Mouse (Mus musculus): ENCODE results near the gene Nat9.

The Nat9 gene

GRCm38 (mm10) chr11:115215123-115215522 is 27.5 kb upstream of the Nat9 start:
- no peak for DNase-seq (ENCODE audit: low spot score)

- no peak for DNase-seq (ENCODE audit: low spot score)
Observed at GRCm38 (mm10) chr11:115212116-115212515, 24.5 kb upstream of the Nat9 start.

- no peak for DNase-seq (ENCODE audit: low spot score)
Observed at GRCm38 (mm10) chr11:115209958-115210357, 22.3 kb upstream of the Nat9 start.

- DNase-seq (ENCODE audit: low spot score): no peak
Observed at GRCm38 (mm10) chr11:115208776-115209732, 21.4 kb upstream of the Nat9 start.

GRCm38 (mm10) chr11:115208126-115208525 is 20.5 kb upstream of the Nat9 start:
- DNase-seq (ENCODE audit: low spot score): no peak

- no peak for DNase-seq (ENCODE audit: low spot score)
Observed at GRCm38 (mm10) chr11:115202756-115203155, 15.1 kb upstream of the Nat9 start.

DNA sequence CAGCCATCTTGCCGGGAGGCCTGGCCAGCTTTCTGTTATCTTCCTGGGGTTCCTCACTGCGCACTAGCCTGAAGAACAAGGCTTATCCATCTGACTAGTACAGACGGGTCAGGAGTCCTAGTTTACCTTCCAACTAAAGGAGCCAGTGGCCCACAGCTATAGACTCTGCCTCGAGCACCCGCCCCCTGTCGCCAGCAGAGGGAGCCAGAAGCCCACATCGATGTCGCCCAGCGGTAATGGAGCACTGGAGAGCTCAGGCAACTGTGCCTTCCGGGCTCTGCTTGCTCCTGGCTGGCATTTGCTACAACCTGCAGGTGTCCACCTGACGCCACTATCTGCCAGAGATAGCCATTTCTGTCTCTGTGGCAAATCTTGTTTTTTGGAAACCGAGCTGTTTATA is 14.7 kb upstream of the Nat9 start:
- DNase-seq (ENCODE audit: low spot score): peak; percentile 80

DNA sequence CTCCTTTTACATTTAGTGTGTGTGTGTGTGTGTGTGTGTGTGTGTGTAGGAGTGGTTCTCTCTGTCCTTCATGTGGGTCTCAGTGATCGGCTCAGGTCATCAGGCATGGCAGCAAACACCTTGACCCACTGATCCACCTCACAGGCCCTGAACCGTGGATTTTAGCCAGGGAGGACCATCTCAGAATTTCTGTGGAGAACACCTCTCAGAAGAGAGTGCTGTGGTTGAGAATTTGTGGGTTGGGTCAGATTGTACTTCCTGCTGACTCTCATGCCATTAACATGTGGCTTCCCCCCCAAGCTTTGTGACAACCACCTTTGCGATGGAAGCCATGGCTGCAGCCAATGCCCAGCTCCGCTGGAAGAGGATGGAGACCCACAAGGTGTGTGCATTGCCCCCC is 12.9 kb upstream of the Nat9 start:
- no peak for DNase-seq (ENCODE audit: low spot score)

DNA sequence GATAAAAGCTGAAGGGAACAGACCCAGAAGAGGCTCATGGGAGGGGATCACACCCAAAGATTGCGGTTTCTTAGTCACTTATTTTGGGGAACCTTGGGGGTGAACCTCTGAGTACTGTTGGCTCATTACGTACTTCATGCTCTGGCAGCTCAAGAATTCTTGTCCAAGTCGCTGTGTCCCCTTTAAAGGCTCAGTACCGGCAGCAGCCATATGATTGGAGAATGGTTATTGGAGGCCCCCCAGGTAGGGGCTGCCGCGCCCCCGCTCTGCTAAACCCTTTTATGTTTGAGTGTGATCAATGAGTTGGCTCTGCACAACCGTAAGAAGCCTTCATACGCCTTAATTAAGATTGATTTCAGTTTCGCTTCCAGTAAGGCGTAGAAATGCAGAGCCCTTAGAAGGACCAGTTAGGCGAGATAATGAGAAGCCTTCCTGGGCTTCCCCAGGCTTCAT is 11.3 kb upstream of the Nat9 start:
- DNase-seq (ENCODE audit: low spot score): no peak

GRCm38 (mm10) chr11:115197558-115197957 is 9.9 kb upstream of the Nat9 start:
- DNase-seq (ENCODE audit: low spot score): no peak

GRCm38 (mm10) chr11:115195933-115196332 is 8.3 kb upstream of the Nat9 start:
- DNase-seq (ENCODE audit: low spot score): no peak

DNA sequence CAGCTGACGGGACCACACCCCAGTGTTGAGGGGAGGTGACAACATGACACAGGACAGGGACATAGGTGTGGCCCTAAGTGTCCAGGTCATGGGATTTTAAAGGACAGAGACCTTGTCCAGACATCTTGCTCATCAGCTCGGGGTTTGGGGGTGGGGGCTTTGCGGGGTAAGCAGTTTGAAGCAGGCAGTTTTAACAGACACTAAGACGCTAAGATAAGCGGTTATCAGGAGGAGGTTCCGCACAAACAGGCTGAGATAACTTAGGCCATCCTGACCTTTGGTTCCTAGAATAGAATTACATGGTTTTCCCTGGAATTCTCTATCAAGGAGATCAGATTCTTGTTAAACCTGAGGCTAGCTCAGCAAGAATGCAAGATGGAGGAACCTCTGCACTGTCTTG is 7.0 kb upstream of the Nat9 start:
- no peak for DNase-seq (ENCODE audit: low spot score)

- no peak for DNase-seq (ENCODE audit: low spot score)
Observed at GRCm38 (mm10) chr11:115192180-115192579, 4.5 kb upstream of the Nat9 start.

GRCm38 (mm10) chr11:115189304-115189703 is 1.6 kb upstream of the Nat9 start:
- DNase-seq (ENCODE audit: low spot score): no peak

GRCm38 (mm10) chr11:115188539-115189231 is 1.0 kb upstream of the Nat9 start:
- no peak for DNase-seq (ENCODE audit: low spot score)

DNA sequence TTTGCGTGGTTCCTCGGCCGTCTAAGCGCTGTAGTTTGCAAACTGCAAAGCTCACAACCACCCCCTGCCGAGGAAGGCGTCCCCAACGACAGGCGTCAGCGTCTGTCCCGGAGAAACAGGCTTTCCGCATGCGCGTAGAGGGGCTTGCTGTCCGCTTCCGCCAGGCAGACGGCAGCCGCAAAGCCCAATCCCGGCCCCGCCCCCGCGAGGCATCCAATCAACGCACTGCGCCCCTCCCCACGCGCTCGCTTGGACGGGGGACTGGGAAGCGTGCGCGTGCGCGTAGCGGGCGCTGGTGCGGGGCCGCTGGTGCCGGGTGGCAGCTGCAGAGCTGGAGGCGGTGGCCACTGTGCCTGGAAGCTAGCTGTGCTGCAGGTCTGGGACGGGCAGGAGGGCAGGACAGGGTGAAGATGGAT is 427 bp downstream of the Nat9 start, which contains the start of gene Tmem104:
TSS of gene Tmem104 (plus strand) at position 264 of the 416 bp plus-strand sequence.
- DNase-seq (ENCODE audit: low spot score): peak; percentile 99

DNA sequence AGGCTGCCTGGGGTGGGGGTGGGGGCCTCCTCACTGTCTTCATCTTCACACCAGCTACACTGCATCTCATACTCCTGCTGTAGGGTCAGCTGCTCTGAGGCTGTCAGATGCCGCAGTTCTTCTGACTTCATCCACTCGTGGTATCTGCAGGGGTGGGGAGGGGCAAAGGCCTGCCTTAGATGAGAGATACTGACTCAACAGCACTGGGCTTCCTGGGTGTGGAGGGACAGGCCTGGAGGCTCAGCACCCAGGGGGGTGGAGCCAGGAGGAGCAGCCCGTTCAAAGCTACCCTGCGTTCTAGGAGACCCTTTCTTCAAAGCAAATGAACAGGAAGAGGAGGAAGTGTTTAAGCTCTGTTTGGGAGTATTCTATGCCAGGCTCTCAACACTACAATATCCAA is 2.7 kb downstream of the Nat9 start:
- DNase-seq (ENCODE audit: low spot score): no peak

DNA sequence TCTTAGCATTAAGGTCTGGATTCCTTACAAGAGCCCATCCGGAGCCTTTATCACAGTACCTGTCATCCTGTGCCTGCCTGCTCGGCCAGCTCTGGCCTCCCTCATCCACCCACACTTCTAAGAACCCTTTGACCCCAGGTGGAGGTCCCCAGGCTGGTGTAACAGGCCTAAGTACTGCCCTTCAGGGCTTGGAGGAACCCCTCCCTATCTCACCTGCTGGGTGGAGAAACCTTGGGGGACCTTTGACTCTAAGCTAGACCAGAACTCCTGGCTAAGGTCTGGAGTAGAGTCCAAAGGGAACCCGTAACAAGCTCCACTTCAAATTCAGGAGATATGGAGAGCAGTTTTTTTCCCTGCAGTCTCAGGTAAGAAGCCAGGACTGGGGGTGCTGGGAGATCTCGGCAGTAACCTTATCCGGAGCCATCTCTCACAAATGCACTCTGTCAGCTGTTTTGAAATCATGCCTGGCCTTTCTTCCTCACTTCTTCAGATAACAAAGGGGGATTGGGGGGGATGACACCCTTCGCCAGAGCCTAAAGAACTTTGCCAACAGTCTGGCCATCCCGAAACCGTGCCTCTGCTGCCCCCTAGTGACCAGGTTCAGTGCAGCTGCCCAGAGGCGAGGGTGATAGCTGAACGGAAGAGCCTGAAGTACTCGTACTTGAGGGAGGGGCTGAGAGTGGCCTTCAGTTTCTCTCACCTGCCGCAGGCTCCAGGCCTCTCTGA is 5.6 kb downstream of the Nat9 start:
- peak; percentile 92 for DNase-seq (ENCODE audit: low spot score)

DNA sequence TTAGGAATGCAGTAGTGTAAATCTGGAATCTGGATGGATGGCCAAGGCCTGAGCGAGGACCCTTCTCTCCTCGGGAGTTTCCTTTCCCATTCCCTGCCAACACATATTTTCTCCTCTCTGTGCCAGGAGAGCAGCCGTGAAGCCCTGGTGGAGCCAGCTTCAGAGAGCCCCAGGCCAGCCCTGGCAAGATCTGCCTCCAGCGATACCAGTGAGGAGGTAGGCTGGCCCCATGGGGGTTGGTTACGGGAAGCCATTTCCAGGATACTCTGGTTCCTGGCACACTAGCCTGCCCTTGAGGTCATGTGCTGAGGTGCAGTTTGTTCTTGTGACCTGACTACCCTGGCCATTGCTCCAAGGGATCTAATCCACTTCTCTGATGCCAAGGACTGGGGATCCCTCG is 7.8 kb downstream of the Nat9 start:
- no peak for DNase-seq (ENCODE audit: low spot score)

DNA sequence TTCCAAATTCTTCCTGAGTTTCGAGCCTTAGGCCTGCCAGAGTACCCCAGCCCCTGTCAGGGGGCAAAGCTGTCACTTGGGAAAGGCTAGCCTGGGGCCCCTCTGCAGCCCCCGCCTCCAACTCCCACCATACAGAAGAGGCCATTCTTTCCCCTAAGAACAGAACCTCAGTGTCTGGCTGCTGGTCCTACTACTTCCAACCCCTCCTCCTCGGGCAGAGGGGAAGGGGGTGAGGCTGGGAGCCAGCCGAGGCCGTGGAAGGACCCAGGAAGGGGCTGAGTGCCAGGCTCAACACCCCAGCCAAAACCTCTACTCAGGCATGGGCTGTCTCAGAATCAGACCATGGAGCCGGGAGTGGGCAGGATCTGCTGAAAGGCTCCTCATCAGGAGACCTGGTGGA is 8.5 kb downstream of the Nat9 start:
- DNase-seq (ENCODE audit: low spot score): no peak

- DNase-seq (ENCODE audit: low spot score): no peak
Observed at GRCm38 (mm10) chr11:115178766-115179165, 8.9 kb downstream of the Nat9 start.

DNA sequence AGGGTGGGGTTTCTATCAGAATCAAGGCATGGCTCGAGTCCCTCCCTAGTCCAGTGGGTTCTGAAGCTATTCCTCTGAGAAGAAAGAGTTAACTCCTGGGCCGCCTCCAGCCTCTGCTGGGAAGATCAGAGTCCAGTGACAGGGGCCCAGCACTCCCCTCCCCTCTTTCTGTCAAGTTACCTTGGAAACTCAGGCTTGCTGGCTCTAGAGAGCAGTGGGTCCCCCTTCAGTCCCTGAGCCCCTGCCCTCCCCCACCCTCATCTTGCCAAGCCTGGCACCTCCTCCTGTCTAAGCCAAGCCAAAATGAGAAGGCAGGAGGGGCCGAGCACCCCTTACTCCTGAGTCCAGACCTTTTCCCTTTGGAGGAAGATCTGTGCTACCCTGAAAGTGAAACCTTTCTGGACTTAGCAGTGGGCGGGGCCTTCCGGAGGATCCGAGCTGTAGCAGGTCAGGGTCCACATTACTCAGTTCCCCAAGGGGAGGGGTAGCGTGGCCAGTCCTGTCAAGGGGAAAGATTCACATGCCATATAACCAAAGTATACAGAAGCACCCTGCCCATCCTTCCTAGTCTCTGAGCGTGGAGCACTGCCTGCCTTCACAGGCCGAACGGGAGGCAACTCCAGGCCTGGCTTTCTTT is 10.0 kb downstream of the Nat9 start:
- DNase-seq (ENCODE audit: low spot score): no peak

Measured in urinary bladder, postnatal 25 days (tissue).